Mouse (Mus musculus) spleen, adult 2 months (tissue): ENCODE measurements around the gene Cadps2. TPM values are rescaled to one million over a fixed set of nuclear protein-coding genes. Genes with fewer than 3 reads are reported as not detected.

Source experiments
- DNase-seq, 2 experiments: peaks; one replicate each; pipeline versions ENCODE4 v3.0.0 to v3.0.0-alpha.2; 2012 to 2021; ENCODE audit warnings: low spot score in 2 of 2, low read depth in 1 of 2
- H3K27ac ChIP-seq: fragments of 200-500 bp; 2 replicates; pipeline ENCODE4 v1.5.1; 2012; ENCODE audit warnings: low read length, inconsistent platforms; ENCODE audit not compliant: insufficient read depth
- H3K27me3 ChIP-seq: fragments of 200-500 bp; 2 replicates; pipeline ENCODE4 v1.6.1; 2012; ENCODE audit warnings: mild to moderate bottlenecking, moderate library complexity, low read length, inconsistent platforms; ENCODE audit not compliant: control insufficient read depth, insufficient read depth
- H3K36me3 ChIP-seq: fragments of 200-500 bp; 2 replicates; pipeline ENCODE4 v1.6.1; 2012; ENCODE audit warnings: mild to moderate bottlenecking, low read length, inconsistent platforms; ENCODE audit not compliant: control insufficient read depth, insufficient read depth
- H3K4me1 ChIP-seq: fragments of 200-500 bp; 2 replicates; pipeline ENCODE4 v1.6.1; 2011; ENCODE audit warnings: inconsistent platforms; ENCODE audit not compliant: control insufficient read depth, insufficient read depth, insufficient read length
- H3K4me3 ChIP-seq: fragments of 200-500 bp; 2 replicates; pipeline ENCODE4 v1.5.1; 2011; ENCODE audit warnings: mild to moderate bottlenecking, inconsistent platforms; ENCODE audit not compliant: insufficient read depth, insufficient read length; ENCODE audit errors: extremely low read depth
- CTCF ChIP-seq: fragments of 200-500 bp; IDR thresholded peaks from 2 replicates; pipeline ENCODE4 v1.5.1; 2011; ENCODE audit warnings: mild to moderate bottlenecking, inconsistent platforms; ENCODE audit not compliant: insufficient read depth, insufficient read length, insufficient replicate concordance; ENCODE audit errors: extremely low read depth
- POLR2A ChIP-seq: fragments of 200-500 bp; IDR thresholded peaks from 2 replicates; pipeline ENCODE4 v1.6.1; 2011; ENCODE audit warnings: low read depth, low read length, inconsistent platforms
- WGBS: fragments of 180-500 bp; shearing (Covaris S2); methylation state at CpG from one replicate; pipeline ENCODE4 v1.1.7; 2018; 5-methylcytosine and 5-hydroxymethylcytosine counted together
- polyA plus RNA-seq: library from polyadenylated mRNA; depleted of rRNA; stranded (reverse); fragments of >200 nt; gene quantifications from 2 replicates; pipeline ENCODE4 v1.2.3, GENCODE M21; 2012

Cadps2 gene
- polyA plus RNA-seq, 1 experiment: 0.60 TPM

DNA sequence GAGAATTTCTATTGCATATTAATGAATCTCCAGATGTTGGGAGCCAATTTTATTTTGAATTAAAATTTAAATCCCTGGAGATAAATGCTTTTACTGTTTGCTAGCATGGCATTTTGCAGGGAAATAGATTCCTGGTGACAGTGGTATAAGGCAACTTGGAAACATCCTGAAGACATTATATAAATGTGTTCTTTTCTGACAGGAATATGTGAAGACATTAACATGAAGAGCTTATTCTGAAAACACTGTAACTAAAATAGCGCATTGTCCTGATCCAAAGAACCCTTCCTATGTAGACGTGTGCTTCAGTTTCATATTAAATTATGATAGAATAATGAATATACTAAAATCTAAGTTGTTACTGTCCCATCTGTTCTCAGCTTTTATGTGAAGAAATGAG is 118.8 kb downstream of the Cadps2 start:
- WGBS: 94% methylated on average over 2 of the region's 2 CpGs
- no peaks in the 10 kb centered on the region for H3K4me1 ChIP-seq
- H3K36me3 ChIP-seq: no peaks in the 10 kb centered on the region
- no peak overlapping the region for H3K27ac ChIP-seq
- TF ChIP-seq CTCF (no peak), POLR2A (no peak)
- H3K4me3 ChIP-seq: no peak overlapping the region
- no peak for DNase-seq
- H3K27me3 ChIP-seq: no peaks in the 10 kb centered on the region

GRCm38 (mm10) chr6:23707506-23707905 is 131.7 kb downstream of the Cadps2 start:
- H3K27me3 ChIP-seq: no peaks in the 10 kb centered on the region
- no peaks in the 10 kb centered on the region for H3K36me3 ChIP-seq
- no peak for DNase-seq
- WGBS: 75% methylated on average over 3 of the region's 3 CpGs
- no peak overlapping the region for H3K4me3 ChIP-seq
- no peak for TF ChIP-seq POLR2A
- no peak for TF ChIP-seq CTCF
- no peaks in the 10 kb centered on the region for H3K4me1 ChIP-seq
- no peak overlapping the region for H3K27ac ChIP-seq

DNA sequence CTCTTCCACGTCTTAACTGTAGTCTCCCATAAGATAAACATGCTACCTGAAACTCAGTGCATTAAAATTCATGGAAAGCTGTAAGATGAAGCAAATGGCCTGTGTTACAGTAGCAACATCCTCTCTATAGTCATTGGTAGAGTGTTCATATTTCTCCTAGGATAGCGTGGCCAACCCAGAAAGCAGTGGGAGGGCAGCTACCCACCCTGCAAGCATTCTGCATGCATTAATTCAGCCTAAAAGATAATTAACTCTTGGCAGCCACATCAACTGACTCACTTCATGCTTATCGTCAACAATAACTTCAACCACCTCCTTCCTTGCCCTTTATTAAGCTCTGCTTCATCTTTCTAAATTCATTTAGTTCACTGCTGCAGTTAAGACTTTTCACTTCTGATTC is 138.3 kb downstream of the Cadps2 start:
- no peak for DNase-seq
- 88% methylated on average over 3 of the region's 3 CpGs for WGBS
- H3K4me1 ChIP-seq: no peaks in the 10 kb centered on the region
- no peaks in the 10 kb centered on the region for H3K27me3 ChIP-seq
- no peak for TF ChIP-seq POLR2A
- no peak for TF ChIP-seq CTCF
- no peaks in the 10 kb centered on the region for H3K36me3 ChIP-seq
- H3K4me3 ChIP-seq: no peak overlapping the region
- no peak overlapping the region for H3K27ac ChIP-seq

- Histone ChIP-seq H3K4me1 (no peaks in the 10 kb centered on the region), H3K27ac (no peak overlapping the region), H3K36me3 (no peaks in the 10 kb centered on the region), H3K4me3 (no peak overlapping the region), H3K27me3 (no peaks in the 10 kb centered on the region)
- WGBS: 56% methylated on average over 1 of the region's 1 CpGs
- TF ChIP-seq CTCF: no peak
- no peak for TF ChIP-seq POLR2A
- no peak for DNase-seq
These were observed 161.0 kb downstream of the Cadps2 start for GRCm38 (mm10) chr6:23678172-23678571.

- H3K36me3 ChIP-seq: no peaks in the 10 kb centered on the region
- H3K4me3 ChIP-seq: no peak within 1 kb of the TSS
- no peak for TF ChIP-seq POLR2A
- no peak for TF ChIP-seq CTCF
- no peak within 1 kb of the TSS for H3K27ac ChIP-seq
- no peaks in the 10 kb centered on the region for H3K4me1 ChIP-seq
- 93% methylated on average over 2 of the region's 2 CpGs for WGBS
- no peaks in the 10 kb centered on the region for H3K27me3 ChIP-seq
- no peak for DNase-seq
These were observed 184.2 kb downstream of the Cadps2 start, which contains the start of gene Rnf148 for GRCm38 (mm10) chr6:23655036-23655435. Rnf148 (minus strand) TSS chr6:23655136.

DNA sequence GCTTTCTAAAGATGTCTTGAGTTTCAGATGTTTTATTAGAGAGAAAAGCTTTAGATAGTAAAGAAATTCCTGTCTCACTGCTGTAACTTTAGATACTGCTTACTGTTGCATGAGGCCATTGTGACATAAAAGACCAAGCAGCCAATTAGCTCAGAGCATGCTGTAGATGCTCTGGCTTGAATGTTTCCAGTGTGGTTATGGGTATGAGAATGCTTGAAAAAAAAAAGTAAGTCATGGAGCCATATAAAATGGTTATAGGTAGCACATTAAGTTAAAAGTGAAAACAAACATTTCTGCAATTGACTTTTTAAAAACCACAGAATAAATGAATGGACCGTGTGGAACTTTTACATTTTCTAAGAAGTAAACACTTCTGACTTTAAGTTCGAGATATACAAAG is 189.0 kb downstream of the Cadps2 start, which contains the start of gene Rnf133:
Gene Rnf133 (minus strand): TSS at position 101 of the 400 bp plus-strand sequence.
- 90% methylated on average over 2 of the region's 2 CpGs for WGBS
- H3K4me3 ChIP-seq: no peak within 1 kb of the TSS
- no peaks in the 10 kb centered on the region for H3K4me1 ChIP-seq
- TF ChIP-seq POLR2A (no peak), CTCF (no peak)
- no peak within 1 kb of the TSS for H3K27ac ChIP-seq
- H3K27me3 ChIP-seq: no peaks in the 10 kb centered on the region
- DNase-seq: no peak
- H3K36me3 ChIP-seq: no peaks in the 10 kb centered on the region

GRCm38 (mm10) chr6:23648732-23649131 is 190.5 kb downstream of the Cadps2 start:
- 7% methylated on average over 8 of the region's 8 CpGs for WGBS
- Histone ChIP-seq H3K27ac (no peak overlapping the region), H3K4me3 (no peak overlapping the region), H3K27me3 (no peaks in the 10 kb centered on the region), H3K36me3 (no peaks in the 10 kb centered on the region), H3K4me1 (no peaks in the 10 kb centered on the region)
- TF ChIP-seq CTCF: no peak
- TF ChIP-seq POLR2A: no peak
- no peak for DNase-seq
